Mouse (Mus musculus): ENCODE results near the gene Rnf214. TPM values are rescaled to one million over a fixed set of nuclear protein-coding genes. Genes with fewer than 3 reads are reported as not detected.
A peak's percentile ranks its signal among the peaks of the same experiment; 100 is the strongest.

Rnf214 gene
- total and polyA plus RNA-seq, 3 experiments, result 12.5 to 37.1 (median 31.8) TPM

DNA sequence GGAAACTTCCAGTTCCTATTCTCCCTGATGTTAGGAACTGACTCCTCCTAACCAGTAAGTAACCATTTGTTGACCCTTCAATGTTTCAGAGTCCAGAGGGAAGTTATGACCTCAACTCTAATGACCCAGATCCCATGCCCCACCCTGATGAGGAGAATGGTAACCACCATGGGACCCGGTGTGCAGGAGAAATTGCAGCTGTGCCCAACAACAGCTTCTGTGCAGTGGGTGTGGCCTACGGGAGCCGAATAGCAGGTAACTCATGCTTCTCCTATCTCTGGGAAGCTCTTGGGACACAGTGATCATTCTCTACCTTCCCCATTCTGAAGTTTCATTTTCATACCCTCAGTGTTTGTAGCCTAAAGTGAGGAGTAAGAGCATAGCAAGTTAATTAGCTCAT is 4.3 kb upstream of the Rnf214 start:
- Histone ChIP-seq H3K4me1 (ENCODE audit: control insufficient read depth, insufficient read depth, low read length) (peaks cover 3% of the 10 kb centered on the region), H3K27ac (no peak overlapping the region), H3K9ac (ENCODE audit: low read depth, low read length) (no peak overlapping the region), H3K4me3 (no peak overlapping the region), H3K27me3 (ENCODE audit: control insufficient read depth, insufficient read depth, low read length) (no peaks in the 10 kb centered on the region), H3K36me3 (ENCODE audit: control insufficient read depth, insufficient read depth, low read length) (peaks cover 2% of the 10 kb centered on the region), H3K79me2 (replicated peaks; ENCODE audit: control insufficient read depth, insufficient read depth, low read length) (peaks cover 5% of the 10 kb centered on the region)
- TF ChIP-seq CTCF (IDR thresholded peaks at IDR 0.05) (no peak), EP300 (IDR thresholded peaks at IDR 0.05; ENCODE audit: insufficient read depth, low read depth, low read length) (no peak), POLR2A (IDR thresholded peaks at IDR 0.05; ENCODE audit: insufficient read depth, low read depth, low read length) (no peak)
- intact Hi-C loops (cut with DNase I), result loop anchor here (1.0 kb wide), 1 partner anchor 26 kb away; no protein-coding TSS in a partner anchor
- DNase-seq, result no peak
- 77% methylated on average over 3 of the region's 3 CpGs for WGBS

DNA sequence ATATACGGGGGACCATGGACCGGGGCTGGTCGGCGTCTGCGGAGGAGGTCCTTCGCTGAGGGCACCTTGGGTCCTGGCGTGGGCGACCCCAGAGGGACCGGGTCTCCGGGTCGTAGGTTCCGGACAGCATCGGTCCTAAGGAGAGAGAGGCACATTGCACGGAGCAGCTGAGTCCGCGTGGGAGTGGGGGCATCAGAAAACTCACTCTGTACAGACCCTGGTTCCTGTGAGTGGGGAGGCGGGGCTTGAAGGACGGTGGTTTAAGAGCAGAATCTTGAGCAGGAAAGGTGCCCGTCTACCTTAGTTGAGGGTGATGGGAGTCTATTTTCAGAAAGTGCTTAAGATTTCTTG is 342 bp upstream of the Rnf214 start:
- Histone ChIP-seq H3K4me1 (ENCODE audit: control insufficient read depth, insufficient read depth, low read length) (peaks cover 3% of the 10 kb centered on the region), H3K27me3 (ENCODE audit: control insufficient read depth, insufficient read depth, low read length) (no peaks in the 10 kb centered on the region), H3K79me2 (replicated peaks; ENCODE audit: control insufficient read depth, insufficient read depth, low read length) (peaks cover 6% of the 10 kb centered on the region), H3K9ac (ENCODE audit: low read depth, low read length) (peak overlapping the region; percentile 95), H3K4me3 (peak overlapping the region; percentile 83), H3K36me3 (ENCODE audit: control insufficient read depth, insufficient read depth, low read length) (peaks cover 2% of the 10 kb centered on the region), H3K27ac (peak overlapping the region; percentile 100)
- intact Hi-C loops (cut with DNase I), result loop anchor here (1.0 to 5.0 kb wide), 3 partner anchors 48 to 375 kb away; partner anchors contain the start of genes Bud13 and Sidt2
- TF ChIP-seq POLR2A (IDR thresholded peaks at IDR 0.05; ENCODE audit: insufficient read depth, low read depth, low read length) (no peak), EP300 (IDR thresholded peaks at IDR 0.05; ENCODE audit: insufficient read depth, low read depth, low read length) (no peak), CTCF (IDR thresholded peaks at IDR 0.05) (no peak)
- no peak for DNase-seq
- under 1% methylated on average over 19 of the region's 19 CpGs for WGBS

DNA sequence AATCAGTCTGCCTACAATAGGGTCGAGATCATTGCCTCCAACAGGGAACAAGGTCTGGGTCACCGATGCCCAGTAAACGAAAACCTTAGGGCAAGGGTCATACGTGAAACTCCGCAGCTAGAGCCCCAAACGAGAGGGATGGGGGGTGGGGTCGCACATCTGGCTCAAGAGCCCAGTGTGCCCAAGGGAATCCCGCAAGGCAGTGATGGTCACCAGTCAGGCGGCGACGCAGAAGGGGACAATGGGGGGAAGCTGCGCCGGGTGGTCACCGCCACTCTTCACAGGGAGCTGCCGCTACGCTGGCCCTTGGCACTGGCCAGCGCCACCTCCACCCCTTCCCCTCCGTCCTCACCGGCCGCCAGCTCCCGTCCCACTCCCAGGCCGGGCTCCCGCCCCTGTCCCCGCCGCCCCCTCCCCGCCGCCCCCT is 887 bp downstream of the Rnf214 start:
- Histone ChIP-seq H3K79me2 (replicated peaks; ENCODE audit: control insufficient read depth, insufficient read depth, low read length) (peaks cover 6% of the 10 kb centered on the region), H3K9ac (ENCODE audit: low read depth, low read length) (peak overlapping the region; percentile 87), H3K27me3 (ENCODE audit: control insufficient read depth, insufficient read depth, low read length) (no peaks in the 10 kb centered on the region), H3K4me3 (peak overlapping the region; percentile 83), H3K36me3 (ENCODE audit: control insufficient read depth, insufficient read depth, low read length) (peaks cover 2% of the 10 kb centered on the region), H3K4me1 (ENCODE audit: control insufficient read depth, insufficient read depth, low read length) (peaks cover 3% of the 10 kb centered on the region), H3K27ac (peak overlapping the region; percentile 100)
- WGBS, result under 1% methylated on average over 23 of the region's 27 CpGs
- TF ChIP-seq CTCF (IDR thresholded peaks at IDR 0.05) (no peak), POLR2A (IDR thresholded peaks at IDR 0.05; ENCODE audit: insufficient read depth, low read depth, low read length) (no peak), EP300 (IDR thresholded peaks at IDR 0.05; ENCODE audit: insufficient read depth, low read depth, low read length) (no peak)
- intact Hi-C loops (cut with DNase I), result loop anchor here (5.0 kb wide), 2 partner anchors 76 to 376 kb away; partner anchors contain the start of gene Bud13
- DNase-seq, result no peak

- Histone ChIP-seq H3K27me3 (ENCODE audit: control insufficient read depth, insufficient read depth, low read length) (no peaks in the 10 kb centered on the region), H3K27ac (no peak overlapping the region), H3K4me1 (ENCODE audit: control insufficient read depth, insufficient read depth, low read length) (peaks cover 3% of the 10 kb centered on the region), H3K4me3 (peak overlapping the region; percentile 83; the same call in 1 of the 2 replicates), H3K36me3 (ENCODE audit: control insufficient read depth, insufficient read depth, low read length) (peaks cover 2% of the 10 kb centered on the region), H3K79me2 (replicated peaks; ENCODE audit: control insufficient read depth, insufficient read depth, low read length) (peaks cover 6% of the 10 kb centered on the region), H3K9ac (ENCODE audit: low read depth, low read length) (no peak overlapping the region)
- TF ChIP-seq POLR2A (IDR thresholded peaks at IDR 0.05; ENCODE audit: insufficient read depth, low read depth, low read length) (no peak), EP300 (IDR thresholded peaks at IDR 0.05; ENCODE audit: insufficient read depth, low read depth, low read length) (no peak), CTCF (IDR thresholded peaks at IDR 0.05) (no peak)
- DNase-seq, result no peak
- WGBS, result 55% methylated on average over 4 of the region's 4 CpGs
- intact Hi-C loops (cut with DNase I), result loop anchor here (5.0 kb wide), 2 partner anchors 77 to 377 kb away; partner anchors contain the start of gene Bud13
These were observed 1.5 kb downstream of the Rnf214 start for GRCm38 (mm10) chr9:45905196-45905595.

DNA sequence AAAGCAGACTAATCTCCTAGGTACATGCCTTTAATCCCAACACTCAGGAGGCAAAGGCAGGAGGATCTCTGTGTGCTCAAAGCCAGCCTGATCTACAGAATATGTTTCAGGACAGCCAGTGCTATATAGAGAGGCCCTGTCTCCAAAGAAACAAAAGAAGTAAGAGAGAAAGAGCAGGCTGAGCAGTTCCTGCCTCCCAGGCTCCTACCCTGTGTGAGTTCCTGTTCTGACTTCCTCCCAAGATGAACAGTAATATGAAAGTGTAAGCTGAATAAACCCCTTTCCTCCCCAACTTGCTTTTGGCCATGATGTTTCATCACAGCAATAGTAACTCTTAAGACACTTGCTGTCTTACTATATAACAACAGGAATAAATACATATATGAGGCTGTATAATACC is 13.0 kb downstream of the Rnf214 start:
- no peak for DNase-seq
- Histone ChIP-seq H3K4me3 (no peak overlapping the region), H3K36me3 (ENCODE audit: control insufficient read depth, insufficient read depth, low read length) (peaks cover 4% of the 10 kb centered on the region; the same call in 1 of the 2 replicates), H3K9ac (ENCODE audit: low read depth, low read length) (no peak overlapping the region), H3K4me1 (ENCODE audit: control insufficient read depth, insufficient read depth, low read length) (no peaks in the 10 kb centered on the region), H3K27me3 (ENCODE audit: control insufficient read depth, insufficient read depth, low read length) (no peaks in the 10 kb centered on the region), H3K27ac (no peak overlapping the region), H3K79me2 (replicated peaks; ENCODE audit: control insufficient read depth, insufficient read depth, low read length) (no peaks in the 10 kb centered on the region)
- intact Hi-C loops (cut with DNase I), result no loop called here
- TF ChIP-seq POLR2A (IDR thresholded peaks at IDR 0.05; ENCODE audit: insufficient read depth, low read depth, low read length) (no peak), CTCF (IDR thresholded peaks at IDR 0.05) (no peak), EP300 (IDR thresholded peaks at IDR 0.05; ENCODE audit: insufficient read depth, low read depth, low read length) (no peak)

- no peak for DNase-seq
- intact Hi-C loops (cut with DNase I), result no loop called here
- Histone ChIP-seq H3K4me1 (ENCODE audit: control insufficient read depth, insufficient read depth, low read length) (no peaks in the 10 kb centered on the region), H3K4me3 (no peak overlapping the region), H3K9ac (ENCODE audit: low read depth, low read length) (no peak overlapping the region), H3K27ac (no peak overlapping the region), H3K79me2 (replicated peaks; ENCODE audit: control insufficient read depth, insufficient read depth, low read length) (no peaks in the 10 kb centered on the region), H3K36me3 (ENCODE audit: control insufficient read depth, insufficient read depth, low read length) (no peaks in the 10 kb centered on the region), H3K27me3 (ENCODE audit: control insufficient read depth, insufficient read depth, low read length) (no peaks in the 10 kb centered on the region)
- TF ChIP-seq EP300 (IDR thresholded peaks at IDR 0.05; ENCODE audit: insufficient read depth, low read depth, low read length) (no peak), CTCF (IDR thresholded peaks at IDR 0.05) (peak; percentile 62)
- 42% methylated on average over 2 of the region's 2 CpGs for WGBS
These were observed 28.8 kb downstream of the Rnf214 start for GRCm38 (mm10) chr9:45877928-45878327.
